Mouse (Mus musculus) megakaryocyte, embryonic 14.5 days (primary cell): ENCODE measurements around the gene Rab11fip5.

Experiments
- FLI1 ChIP-seq: IDR thresholded peaks from 2 replicates; pipeline ENCODE4 v1.6.1; 2012; ENCODE audit warnings: low read length, inconsistent platforms, mixed read lengths
- GATA1 ChIP-seq: IDR thresholded peaks from 3 replicates; pipeline ENCODE4 v1.6.1; 2012; ENCODE audit warnings: mixed read lengths, low read length, inconsistent platforms, borderline replicate concordance

DNA sequence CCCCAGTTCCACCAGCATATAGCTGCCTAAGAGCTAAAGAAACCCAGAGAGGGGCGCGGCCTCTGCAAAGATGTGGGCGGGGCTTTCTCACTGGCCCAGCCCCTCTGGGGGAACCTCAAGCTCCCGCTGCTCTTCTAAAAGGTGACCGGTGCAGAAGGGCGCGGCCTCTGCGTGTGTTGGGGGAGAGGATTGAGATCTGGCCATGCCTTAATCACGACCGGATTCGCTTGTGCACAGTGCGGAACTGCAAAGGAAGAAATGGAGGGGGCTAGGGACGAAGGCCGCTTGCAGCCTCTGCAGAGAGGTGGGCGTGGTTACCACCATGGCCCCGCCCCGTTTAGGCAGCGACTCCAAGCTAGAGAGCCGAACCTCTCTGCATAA lies 290 bp upstream of the Rab11fip5 start:
- TF ChIP-seq GATA1 (no peak), FLI1 (no peak)
